Mouse (Mus musculus) intestine, postnatal 0 days (tissue): ENCODE results near the gene Timp3. TPM values are rescaled to one million over a fixed set of nuclear protein-coding genes. Genes with fewer than 3 reads are reported as not detected.

Experiments
- ATAC-seq: fragments of 200-750 bp; cut with Nextera tagmentation; 2 replicates; pipeline ENCODE4 v1.8.0; 2017; ENCODE audit warnings: mild to moderate bottlenecking, moderate TSS enrichment, moderate library complexity
- H3K27ac ChIP-seq: fragments of 300-500 bp; sonication (generic); 2 replicates; pipeline ENCODE4 v1.5.1; 2014; ENCODE audit warnings: mild to moderate bottlenecking, low read depth, low read length, moderate library complexity
- H3K27me3 ChIP-seq: fragments of 300-500 bp; sonication (generic); replicated peaks from 2 replicates; pipeline ENCODE4 v1.6.1; 2014; ENCODE audit warnings: low read length, mixed read lengths; ENCODE audit not compliant: control insufficient read depth, insufficient read depth
- H3K36me3 ChIP-seq: fragments of 300-500 bp; sonication (generic); 2 replicates; pipeline ENCODE4 v1.6.1; 2014; ENCODE audit warnings: mild to moderate bottlenecking, moderate library complexity; ENCODE audit not compliant: control insufficient read depth, insufficient read depth
- H3K4me1 ChIP-seq: fragments of 300-500 bp; sonication (generic); replicated peaks from 2 replicates; pipeline ENCODE4 v1.6.1; 2014; ENCODE audit warnings: antibody characterized with exemption, low read length, mixed read lengths; ENCODE audit not compliant: control insufficient read depth, insufficient read depth
- H3K4me2 ChIP-seq: fragments of 300-500 bp; sonication (generic); replicated peaks from 2 replicates; pipeline ENCODE4 v1.6.1; 2014; ENCODE audit warnings: low read depth, mild to moderate bottlenecking, moderate library complexity
- H3K4me3 ChIP-seq: fragments of 300-500 bp; sonication (generic); 2 replicates; pipeline ENCODE4 v1.5.1; 2014; ENCODE audit warnings: low read depth, low read length
- H3K9ac ChIP-seq: fragments of 300-500 bp; sonication (generic); 2 replicates; pipeline ENCODE4 v1.6.1; 2014; ENCODE audit warnings: mild to moderate bottlenecking, low read depth, low read length
- H3K9me3 ChIP-seq: fragments of 300-500 bp; sonication (generic); 2 replicates; pipeline ENCODE4 v1.6.1; 2016; ENCODE audit warnings: mixed run types; ENCODE audit not compliant: control insufficient read depth
- CTCF ChIP-seq: sonication (generic); IDR thresholded peaks from 2 replicates; pipeline ENCODE4 v1.5.1; 2016; ENCODE audit warnings: low read depth, mild to moderate bottlenecking, control low read depth, antibody characterized with exemption, moderate library complexity
- WGBS: fragments of 180-500 bp; shearing (Covaris S2); extraction: QIAGEN DNeasy Blood & Tissue Kit; methylation state at CpG from one replicate; pipeline ENCODE4 v1.1.7; 2014; 5-methylcytosine and 5-hydroxymethylcytosine counted together
- polyA plus RNA-seq: library from polyadenylated mRNA; unstranded; fragments of >200 nt; fragmentation: Nextera tagmentation; extraction: Ambion mirVana; gene quantifications from 2 replicates; pipeline ENCODE4 v1.2.1, GENCODE M21; 2015

The Timp3 gene
- polyA plus RNA-seq, 1 experiment from 2014 or later = 24.2 TPM

GRCm38 (mm10) chr10:86397577-86398346 lies 97.6 kb downstream of the Timp3 start:
- no peak for ATAC-seq
- Histone ChIP-seq H3K36me3 (no peaks in the 10 kb centered on the region), H3K4me1 (no peaks in the 10 kb centered on the region), H3K4me2 (no peak overlapping the region), H3K27ac (no peak overlapping the region), H3K9ac (no peak overlapping the region), H3K4me3 (no peak overlapping the region), H3K9me3 (no peaks in the 10 kb centered on the region), H3K27me3 (no peaks in the 10 kb centered on the region)
- no peak for TF ChIP-seq CTCF
- 67% methylated on average over 4 of the region's 4 CpGs for WGBS

- 59% methylated on average over 2 of the region's 2 CpGs for WGBS
- H3K4me1 ChIP-seq = no peaks in the 10 kb centered on the region
Observed at GRCm38 (mm10) chr10:86398347-86398720, 98.2 kb downstream of the Timp3 start.

More at GRCm38 (mm10) chr10:86398347-86398720, 98.2 kb downstream of the Timp3 start:
- Histone ChIP-seq H3K4me2 (no peak overlapping the region), H3K9me3 (no peaks in the 10 kb centered on the region), H3K27me3 (no peaks in the 10 kb centered on the region), H3K27ac (no peak overlapping the region), H3K4me3 (no peak overlapping the region), H3K9ac (no peak overlapping the region), H3K36me3 (no peaks in the 10 kb centered on the region)
- TF ChIP-seq CTCF = no peak
- ATAC-seq = no peak

Other genes starting within 250 kb of the Timp3 start
- gene Syn3, start 198.5 kb downstream of the Timp3 start, polyA plus RNA-seq = 1.1 and 1.2 TPM in 2 replicates